Mouse (Mus musculus): ENCODE results near the gene Myo15b. TPM values are rescaled to one million over a fixed set of nuclear protein-coding genes. Genes with fewer than 3 reads are reported as not detected.

Myo15b gene
- polyA plus RNA-seq, 1 experiment from 2014 or later: 1.5 TPM

DNA sequence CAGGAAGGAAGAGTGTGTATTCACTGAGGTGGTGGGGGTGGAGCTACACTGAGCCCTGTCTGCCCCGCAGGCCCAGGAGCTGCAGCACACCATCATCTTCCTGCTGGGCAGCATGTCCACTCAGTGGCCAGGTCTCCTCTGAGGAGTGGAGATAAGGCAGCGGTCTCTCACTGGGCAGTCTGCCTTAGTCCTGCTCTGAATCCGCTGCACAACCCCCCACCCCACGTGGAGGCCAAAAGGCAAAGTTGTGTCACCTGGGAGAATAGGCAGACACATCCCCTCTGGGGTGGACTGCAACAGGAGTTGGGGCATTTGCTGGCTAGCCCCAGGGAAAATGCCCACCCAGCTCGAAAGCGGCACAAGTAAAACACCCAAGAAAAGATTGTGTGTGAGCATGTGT is 34.0 kb downstream of the Myo15b start:
- H3K9me3 ChIP-seq (replicated peaks; ENCODE audit: control insufficient read depth, low read length): no peaks in the 10 kb centered on the region
- no peak overlapping the region for H3K27ac ChIP-seq (ENCODE audit: low read length)
- no peak overlapping the region for H3K4me2 ChIP-seq (ENCODE audit: low read depth, low read length)
- H3K36me3 ChIP-seq (ENCODE audit: control insufficient read depth, insufficient read depth): no peaks in the 10 kb centered on the region
- no peak overlapping the region for H3K9ac ChIP-seq (ENCODE audit: low read depth, low read length)
- WGBS (ENCODE audit: insufficient replicate concordance): 62% methylated on average over 6 of the region's 6 CpGs
- H3K27me3 ChIP-seq (ENCODE audit: control insufficient read depth, insufficient read depth, low read depth, low read length): no peaks in the 10 kb centered on the region
- peak; percentile 31 for ATAC-seq (ENCODE audit: low read depth)
- no peaks in the 10 kb centered on the region; the same call in 1 of the 2 replicates for H3K4me1 ChIP-seq (ENCODE audit: control insufficient read depth, low read depth, low read length)
- H3K4me3 ChIP-seq (ENCODE audit: low read depth, low read length): no peak overlapping the region

DNA sequence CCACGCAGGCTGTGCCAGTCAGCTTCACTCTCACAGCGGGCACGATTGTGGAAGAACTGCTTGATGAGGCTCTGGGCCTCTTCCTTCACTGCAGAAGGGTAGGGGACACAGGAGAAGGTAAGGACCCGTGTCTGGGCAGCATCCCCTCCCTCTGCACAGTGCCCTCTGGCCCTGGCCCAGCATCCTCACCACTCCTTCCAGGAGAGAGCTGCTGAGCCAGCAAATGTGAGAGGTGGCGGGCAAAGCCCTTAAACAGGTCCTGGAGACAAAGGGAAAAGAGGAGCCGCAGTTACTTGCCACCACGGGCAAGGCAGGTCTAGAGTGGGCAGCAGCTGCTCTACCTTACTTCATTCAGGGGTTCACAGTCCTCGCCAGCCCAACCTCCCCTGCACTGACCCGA is 34.9 kb downstream of the Myo15b start:
- ATAC-seq (ENCODE audit: low read depth): no peak
- 82% methylated on average over 9 of the region's 9 CpGs for WGBS (ENCODE audit: insufficient replicate concordance)
- Histone ChIP-seq H3K27me3 (ENCODE audit: control insufficient read depth, insufficient read depth, low read depth, low read length) (no peaks in the 10 kb centered on the region), H3K4me3 (ENCODE audit: low read depth, low read length) (no peak overlapping the region), H3K9ac (ENCODE audit: low read depth, low read length) (no peak overlapping the region), H3K4me1 (ENCODE audit: control insufficient read depth, low read depth, low read length) (no peaks in the 10 kb centered on the region; the same call in none of the 2 replicates), H3K36me3 (ENCODE audit: control insufficient read depth, insufficient read depth) (no peaks in the 10 kb centered on the region), H3K4me2 (ENCODE audit: low read depth, low read length) (no peak overlapping the region), H3K9me3 (replicated peaks; ENCODE audit: control insufficient read depth, low read length) (no peaks in the 10 kb centered on the region), H3K27ac (ENCODE audit: low read length) (no peak overlapping the region)

DNA sequence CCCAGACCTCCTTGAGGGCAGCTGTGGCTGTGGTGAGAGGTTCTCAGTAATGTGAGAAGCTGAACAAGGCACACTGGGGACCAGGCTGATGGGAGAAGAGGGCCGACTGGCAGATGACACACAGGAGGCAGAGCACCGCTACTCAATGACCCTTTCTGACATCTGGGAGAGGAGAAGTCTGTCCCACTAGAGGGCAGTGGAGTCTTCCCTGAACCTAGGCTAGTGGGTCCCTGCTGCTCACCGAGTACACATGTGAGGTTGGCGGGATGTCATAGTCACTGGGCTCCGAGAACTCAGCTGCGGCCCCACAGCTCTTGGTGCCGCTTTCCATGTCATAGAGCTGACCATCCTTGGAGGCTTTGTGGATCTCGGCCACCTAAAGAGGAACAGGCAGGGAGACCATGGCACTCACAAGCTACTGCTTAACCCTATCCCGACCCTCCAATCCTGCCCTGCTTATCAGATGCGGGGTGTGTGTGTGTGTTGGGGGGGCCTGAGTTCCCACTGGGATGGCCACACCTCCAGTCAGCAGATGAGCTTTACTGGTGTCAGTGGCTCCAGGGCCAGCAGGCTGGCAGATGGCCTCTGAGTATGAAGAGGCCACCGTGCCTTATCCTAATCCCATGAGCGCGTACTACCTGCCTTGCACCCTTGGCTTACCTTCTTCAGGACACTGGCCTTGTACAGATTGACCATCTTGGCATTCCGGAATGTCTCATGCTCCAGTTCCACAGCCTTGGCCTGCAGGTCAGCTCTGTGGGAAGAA is 36.7 kb downstream of the Myo15b start:
- Histone ChIP-seq H3K9ac (ENCODE audit: low read depth, low read length) (no peak overlapping the region), H3K4me3 (ENCODE audit: low read depth, low read length) (no peak overlapping the region), H3K4me2 (ENCODE audit: low read depth, low read length) (no peak overlapping the region), H3K9me3 (replicated peaks; ENCODE audit: control insufficient read depth, low read length) (no peaks in the 10 kb centered on the region), H3K27me3 (ENCODE audit: control insufficient read depth, insufficient read depth, low read depth, low read length) (no peaks in the 10 kb centered on the region), H3K36me3 (ENCODE audit: control insufficient read depth, insufficient read depth) (no peaks in the 10 kb centered on the region), H3K27ac (ENCODE audit: low read length) (no peak overlapping the region), H3K4me1 (ENCODE audit: control insufficient read depth, low read depth, low read length) (peaks cover 15% of the 10 kb centered on the region)
- WGBS (ENCODE audit: insufficient replicate concordance): 50% methylated on average over 14 of the region's 14 CpGs
- no peak for ATAC-seq (ENCODE audit: low read depth)

DNA sequence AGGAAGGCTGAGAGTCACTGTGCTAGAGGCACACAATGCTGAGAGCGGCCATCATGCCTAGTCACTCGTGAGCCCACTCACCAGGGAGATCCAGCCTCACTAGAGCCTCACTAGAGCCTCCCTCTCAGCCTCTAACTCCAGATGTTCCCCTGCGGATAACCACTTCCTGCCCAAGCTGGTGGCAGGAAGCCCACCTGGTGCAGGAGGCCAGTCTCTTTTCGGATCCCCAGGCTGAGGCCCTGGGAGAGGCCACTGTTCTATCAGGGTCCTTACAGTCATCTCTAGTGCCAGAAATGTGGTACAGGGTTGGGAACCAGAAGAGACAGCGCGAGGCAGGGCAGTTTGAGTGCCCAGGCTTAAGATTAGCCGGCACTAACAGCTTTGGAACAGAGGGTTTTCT is 40.2 kb downstream of the Myo15b start:
- no peaks in the 10 kb centered on the region for H3K36me3 ChIP-seq (ENCODE audit: control insufficient read depth, insufficient read depth)
- peak overlapping the region; percentile 98; the same call in 1 of the 2 replicates for H3K27ac ChIP-seq (ENCODE audit: low read length)
- no peaks in the 10 kb centered on the region for H3K27me3 ChIP-seq (ENCODE audit: control insufficient read depth, insufficient read depth, low read depth, low read length)
- H3K4me2 ChIP-seq (ENCODE audit: low read depth, low read length): peak overlapping the region; percentile 67; the same call in 1 of the 2 replicates
- H3K4me1 ChIP-seq (ENCODE audit: control insufficient read depth, low read depth, low read length): peaks cover 49% of the 10 kb centered on the region
- no peaks in the 10 kb centered on the region for H3K9me3 ChIP-seq (replicated peaks; ENCODE audit: control insufficient read depth, low read length)
- WGBS (ENCODE audit: insufficient replicate concordance): 37% methylated on average over 7 of the region's 7 CpGs
- peak overlapping the region; percentile 82; the same call in 1 of the 2 replicates for H3K9ac ChIP-seq (ENCODE audit: low read depth, low read length)
- no peak for ATAC-seq (ENCODE audit: low read depth)
- no peak overlapping the region for H3K4me3 ChIP-seq (ENCODE audit: low read depth, low read length)

DNA sequence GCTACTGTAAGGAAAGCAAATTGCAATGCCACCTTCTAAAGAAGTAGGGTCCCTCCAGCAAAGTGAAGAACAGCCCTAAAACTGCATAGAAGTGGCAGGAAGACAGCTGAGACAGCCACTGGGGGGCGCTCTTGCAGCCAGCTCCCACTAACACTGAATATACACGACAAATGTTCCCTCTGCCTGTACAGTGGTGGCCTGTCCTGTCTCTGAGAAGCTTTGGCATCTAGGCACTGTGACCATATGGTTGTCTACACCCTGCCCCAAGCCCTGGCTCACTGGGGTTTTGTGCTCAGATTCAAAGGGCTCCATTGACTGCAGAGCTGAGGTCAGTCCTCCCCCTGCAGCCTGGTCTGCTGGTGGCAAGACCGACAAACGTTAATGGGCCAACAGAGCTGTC is 40.7 kb downstream of the Myo15b start:
- peak overlapping the region; percentile 98 for H3K27ac ChIP-seq (ENCODE audit: low read length)
- peak overlapping the region; percentile 67; the same call in 1 of the 2 replicates for H3K4me2 ChIP-seq (ENCODE audit: low read depth, low read length)
- peaks cover 53% of the 10 kb centered on the region for H3K4me1 ChIP-seq (ENCODE audit: control insufficient read depth, low read depth, low read length)
- ATAC-seq (ENCODE audit: low read depth): no peak
- H3K36me3 ChIP-seq (ENCODE audit: control insufficient read depth, insufficient read depth): no peaks in the 10 kb centered on the region
- peak overlapping the region; percentile 82; the same call in 1 of the 2 replicates for H3K9ac ChIP-seq (ENCODE audit: low read depth, low read length)
- no peak overlapping the region for H3K4me3 ChIP-seq (ENCODE audit: low read depth, low read length)
- no peaks in the 10 kb centered on the region for H3K27me3 ChIP-seq (ENCODE audit: control insufficient read depth, insufficient read depth, low read depth, low read length)
- H3K9me3 ChIP-seq (replicated peaks; ENCODE audit: control insufficient read depth, low read length): no peaks in the 10 kb centered on the region
- WGBS (ENCODE audit: insufficient replicate concordance): 9% methylated on average over 4 of the region's 4 CpGs

DNA sequence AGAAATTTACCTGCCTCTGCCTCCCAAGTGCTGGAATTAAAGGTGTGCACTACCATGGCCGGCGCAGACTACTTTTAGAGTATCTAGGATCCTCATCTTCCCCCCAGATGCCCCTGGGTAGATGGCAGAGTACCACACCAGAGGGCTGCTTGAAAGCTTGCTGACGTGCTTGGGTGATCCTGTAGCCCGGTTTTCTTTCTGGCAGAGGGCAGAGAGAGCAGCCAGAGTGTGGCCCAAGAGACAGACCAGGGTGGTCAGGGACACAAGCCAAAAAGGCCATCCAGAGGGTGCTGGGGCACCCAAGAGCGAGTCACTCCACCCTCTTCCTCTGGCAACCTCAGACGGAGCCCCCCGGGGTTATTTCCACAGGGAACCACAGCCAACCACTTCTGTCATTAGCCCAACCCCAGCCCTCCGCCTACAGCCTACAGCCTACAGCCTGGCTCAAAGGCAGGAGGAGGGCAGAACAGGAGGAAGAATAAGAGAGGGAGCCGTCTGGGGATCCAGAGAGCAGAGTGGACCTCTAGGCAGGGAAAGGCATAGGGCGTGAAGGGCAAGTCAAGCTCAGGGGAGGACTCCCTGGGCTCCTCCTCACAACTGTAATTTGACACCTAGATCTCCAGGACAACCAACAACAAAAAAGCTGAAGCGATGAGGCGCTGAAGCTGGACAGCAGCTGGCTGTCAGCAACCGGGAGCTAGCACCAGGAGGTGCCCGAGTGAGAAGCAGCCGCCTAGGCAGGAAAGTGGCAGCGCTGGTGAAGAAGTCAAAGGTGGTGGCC is 41.5 kb downstream of the Myo15b start, which contains the start of gene Smim5:
Smim5 (plus strand) TSS at position 481 of the 781 bp plus-strand sequence.
- H3K9ac ChIP-seq (ENCODE audit: low read depth, low read length): peak within 1 kb of the TSS; percentile 82
- WGBS (ENCODE audit: insufficient replicate concordance): 17% methylated on average over 16 of the region's 16 CpGs
- ATAC-seq (ENCODE audit: low read depth): peak; percentile 19
- no peaks in the 10 kb centered on the region for H3K9me3 ChIP-seq (replicated peaks; ENCODE audit: control insufficient read depth, low read length)
- H3K36me3 ChIP-seq (ENCODE audit: control insufficient read depth, insufficient read depth): no peaks in the 10 kb centered on the region; the same call in 1 of the 2 replicates
- peak within 1 kb of the TSS; percentile 72 for H3K4me3 ChIP-seq (ENCODE audit: low read depth, low read length)
- H3K27ac ChIP-seq (ENCODE audit: low read length): peak within 1 kb of the TSS; percentile 98
- no peaks in the 10 kb centered on the region for H3K27me3 ChIP-seq (ENCODE audit: control insufficient read depth, insufficient read depth, low read depth, low read length)
- peak within 1 kb of the TSS; percentile 67 for H3K4me2 ChIP-seq (ENCODE audit: low read depth, low read length)
- peaks cover 61% of the 10 kb centered on the region for H3K4me1 ChIP-seq (ENCODE audit: control insufficient read depth, low read depth, low read length)

DNA sequence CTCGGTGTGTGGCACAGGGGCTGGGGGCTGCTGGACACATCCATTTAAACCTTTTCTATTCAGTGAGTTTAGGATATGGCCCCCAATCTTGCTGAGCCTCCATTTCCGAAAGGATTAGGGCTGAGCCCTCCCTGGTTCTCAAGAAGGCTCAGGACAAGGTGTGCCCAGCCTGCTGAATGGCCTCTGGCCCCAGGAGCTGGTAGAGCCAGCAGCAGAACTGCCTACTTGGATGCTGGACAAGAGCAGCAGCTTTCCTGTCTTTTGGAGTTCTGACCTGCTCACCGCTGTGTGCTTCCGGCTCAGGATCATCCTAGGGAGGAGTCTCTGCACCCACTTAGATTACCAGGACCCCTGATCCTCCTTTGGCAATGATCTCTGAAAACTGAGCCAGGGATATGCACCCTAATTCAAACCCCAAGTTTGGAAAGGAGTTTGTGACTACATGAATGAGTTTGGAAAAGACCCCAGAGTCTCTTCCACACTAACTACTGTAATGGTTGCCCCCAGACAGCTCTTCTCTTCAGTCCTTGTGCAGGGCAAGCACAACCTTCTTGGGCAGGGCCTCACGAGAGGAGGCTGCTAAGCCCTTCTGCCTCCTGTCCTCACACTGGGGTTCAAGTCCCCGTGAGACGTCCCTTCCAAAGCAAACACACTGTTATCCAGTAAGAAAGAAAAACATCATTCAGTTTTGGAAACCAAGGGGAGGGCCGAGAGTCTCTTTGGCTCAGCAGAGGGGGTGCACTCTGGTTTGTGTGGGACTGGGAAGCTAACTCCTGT is 42.5 kb downstream of the Myo15b start:
- no peak for ATAC-seq (ENCODE audit: low read depth)
- Histone ChIP-seq H3K27me3 (ENCODE audit: control insufficient read depth, insufficient read depth, low read depth, low read length) (no peaks in the 10 kb centered on the region), H3K27ac (ENCODE audit: low read length) (peak overlapping the region; percentile 98), H3K4me2 (ENCODE audit: low read depth, low read length) (peak overlapping the region; percentile 67), H3K4me1 (ENCODE audit: control insufficient read depth, low read depth, low read length) (peaks cover 72% of the 10 kb centered on the region), H3K9me3 (replicated peaks; ENCODE audit: control insufficient read depth, low read length) (no peaks in the 10 kb centered on the region), H3K4me3 (ENCODE audit: low read depth, low read length) (peak overlapping the region; percentile 72), H3K9ac (ENCODE audit: low read depth, low read length) (peak overlapping the region; percentile 82), H3K36me3 (ENCODE audit: control insufficient read depth, insufficient read depth) (peaks cover 9% of the 10 kb centered on the region)
- WGBS (ENCODE audit: insufficient replicate concordance): 25% methylated on average over 8 of the region's 8 CpGs

DNA sequence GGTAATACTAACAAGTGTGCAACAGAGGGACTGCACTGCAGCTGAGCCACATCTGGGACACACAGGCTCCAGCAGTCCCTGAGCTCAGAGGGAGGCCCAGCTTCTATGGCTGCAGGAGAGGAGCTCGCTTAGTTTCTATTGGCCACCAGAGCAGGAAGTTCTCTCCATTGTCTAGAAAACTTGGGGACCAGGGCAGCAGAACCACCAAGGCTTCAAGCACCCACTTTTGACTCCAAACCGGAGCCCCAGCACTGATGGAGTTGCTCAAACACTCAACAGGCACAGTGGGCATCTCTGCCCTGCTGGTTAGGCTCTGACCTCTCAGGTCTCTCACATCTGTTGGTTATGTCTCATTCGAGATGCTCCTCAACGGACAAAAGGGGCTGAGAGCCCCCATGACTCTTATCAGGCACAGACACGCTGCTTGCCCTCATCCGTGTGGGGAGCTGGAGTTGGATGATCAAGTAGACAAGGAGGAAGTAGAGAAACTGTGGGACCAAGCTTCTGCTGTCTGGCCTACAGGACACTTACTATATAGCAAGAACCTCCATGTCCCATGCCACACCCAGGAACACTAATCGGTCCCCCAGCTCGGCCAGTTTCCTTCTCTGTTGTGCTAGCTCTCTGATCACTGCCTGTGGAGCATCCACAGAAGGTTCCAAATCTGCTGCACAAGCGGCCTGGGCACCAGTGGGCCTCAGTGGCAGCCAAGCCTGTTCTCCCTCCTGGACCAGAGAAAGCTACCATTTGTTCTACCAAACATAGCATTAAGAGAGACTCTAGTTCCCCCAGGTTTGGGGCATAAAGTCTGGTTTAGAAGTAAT is 43.3 kb downstream of the Myo15b start:
- peak; percentile 50 for ATAC-seq (ENCODE audit: low read depth)
- 16% methylated on average over 9 of the region's 9 CpGs for WGBS (ENCODE audit: insufficient replicate concordance)

More for the DNA sequence above, 43.3 kb downstream of the Myo15b start:
- Histone ChIP-seq H3K4me2 (ENCODE audit: low read depth, low read length) (peak overlapping the region; percentile 67), H3K4me3 (ENCODE audit: low read depth, low read length) (peak overlapping the region; percentile 72), H3K27ac (ENCODE audit: low read length) (peak overlapping the region; percentile 98), H3K27me3 (ENCODE audit: control insufficient read depth, insufficient read depth, low read depth, low read length) (no peaks in the 10 kb centered on the region), H3K4me1 (ENCODE audit: control insufficient read depth, low read depth, low read length) (peaks cover 80% of the 10 kb centered on the region), H3K36me3 (ENCODE audit: control insufficient read depth, insufficient read depth) (peaks cover 17% of the 10 kb centered on the region), H3K9ac (ENCODE audit: low read depth, low read length) (peak overlapping the region; percentile 82), H3K9me3 (replicated peaks; ENCODE audit: control insufficient read depth, low read length) (no peaks in the 10 kb centered on the region)
